Mouse (Mus musculus) adipocyte (in vitro differentiated cells): ENCODE results near the gene Veph1.

Source experiments
- DNase-seq: peaks from one replicate; pipeline ENCODE4 v3.0.0-alpha.2; 2016; ENCODE audit warnings: low spot score

Veph1 gene

GRCm38 (mm10) chr3:66101074-66101473 lies 195.6 kb downstream of the Veph1 start:
- no peak for DNase-seq

DNA sequence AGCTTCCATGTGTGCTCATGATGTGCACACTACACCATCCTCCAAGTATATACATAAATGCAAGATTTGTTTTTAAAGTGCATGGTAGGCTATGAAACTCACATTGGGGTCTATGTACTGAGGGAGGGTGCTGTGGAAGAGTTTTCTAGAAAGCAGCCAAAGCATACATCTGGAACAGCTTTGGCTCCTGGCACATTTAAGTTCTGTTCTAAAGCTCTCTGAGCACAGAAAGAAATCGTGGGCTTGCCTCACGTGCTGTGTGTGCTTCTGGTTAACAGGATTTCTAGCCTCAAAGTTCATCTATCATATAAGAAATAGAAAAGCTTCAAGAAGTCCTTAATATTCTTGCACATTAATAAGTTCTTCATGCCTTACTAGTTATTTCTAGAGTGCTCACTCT lies 204.9 kb downstream of the Veph1 start:
- no peak for DNase-seq

DNA sequence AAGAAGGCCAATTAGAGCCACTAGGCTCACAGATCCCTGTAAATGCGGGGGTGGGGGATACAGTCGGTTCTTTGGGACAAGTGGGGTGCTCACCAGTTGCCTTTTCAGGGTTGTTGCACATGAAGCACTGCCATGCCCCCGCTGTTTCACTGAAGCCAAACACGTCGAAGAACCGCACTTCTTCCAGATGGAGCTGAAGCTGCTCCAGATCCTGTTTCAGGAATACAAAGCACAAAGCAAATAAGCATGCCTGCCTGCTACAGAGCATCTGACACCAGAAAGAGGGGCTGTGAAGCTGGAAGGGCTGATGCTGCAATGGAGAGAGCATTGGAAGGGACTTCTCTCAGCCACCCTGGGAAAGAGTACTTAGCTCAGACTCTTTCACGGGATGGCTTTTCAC lies 209.0 kb downstream of the Veph1 start:
- no peak for DNase-seq

GRCm38 (mm10) chr3:66083856-66084255 lies 212.8 kb downstream of the Veph1 start:
- no peak for DNase-seq

DNA sequence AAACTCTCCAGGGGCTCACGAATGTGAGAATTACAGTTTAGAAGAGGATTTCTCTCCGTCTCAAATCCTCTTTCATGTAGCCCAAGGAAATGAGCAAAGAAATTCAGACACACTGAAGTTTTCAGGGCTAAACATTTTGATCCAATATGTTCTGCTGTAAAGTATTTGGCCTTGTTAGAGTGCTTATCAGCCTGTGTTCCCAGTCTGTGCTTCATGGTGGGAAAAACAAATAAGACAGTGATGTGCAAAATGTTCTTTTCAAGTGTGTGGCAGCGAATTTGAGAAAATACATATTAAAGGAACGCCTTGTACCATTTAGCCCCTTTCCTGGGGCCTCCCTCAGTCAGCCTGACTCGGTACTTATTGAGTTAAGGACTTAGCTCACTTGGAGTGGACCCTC lies 213.2 kb downstream of the Veph1 start:
- DNase-seq = no peak

DNA sequence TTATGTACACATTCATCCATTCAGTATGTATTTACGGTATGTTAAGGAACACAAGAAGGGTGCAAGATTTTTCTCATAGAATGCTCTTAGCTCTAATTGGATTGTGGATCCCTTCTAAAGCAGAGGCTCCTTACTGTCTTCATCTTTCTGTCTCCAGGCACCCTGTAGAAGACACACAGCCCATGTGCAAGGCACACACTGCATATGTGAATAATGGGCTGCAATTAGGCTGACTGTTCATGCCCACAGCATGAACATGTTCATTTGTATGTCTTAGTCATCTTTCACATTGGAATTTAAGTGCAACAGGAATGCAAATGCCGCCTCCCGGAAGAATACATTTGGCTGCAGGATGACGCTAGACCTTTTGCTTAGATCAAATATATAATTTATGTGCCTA lies 213.7 kb downstream of the Veph1 start:
- no peak for DNase-seq

- DNase-seq = peak; percentile 34
Observed at GRCm38 (mm10) chr3:66081363-66081736, 215.3 kb downstream of the Veph1 start.

DNA sequence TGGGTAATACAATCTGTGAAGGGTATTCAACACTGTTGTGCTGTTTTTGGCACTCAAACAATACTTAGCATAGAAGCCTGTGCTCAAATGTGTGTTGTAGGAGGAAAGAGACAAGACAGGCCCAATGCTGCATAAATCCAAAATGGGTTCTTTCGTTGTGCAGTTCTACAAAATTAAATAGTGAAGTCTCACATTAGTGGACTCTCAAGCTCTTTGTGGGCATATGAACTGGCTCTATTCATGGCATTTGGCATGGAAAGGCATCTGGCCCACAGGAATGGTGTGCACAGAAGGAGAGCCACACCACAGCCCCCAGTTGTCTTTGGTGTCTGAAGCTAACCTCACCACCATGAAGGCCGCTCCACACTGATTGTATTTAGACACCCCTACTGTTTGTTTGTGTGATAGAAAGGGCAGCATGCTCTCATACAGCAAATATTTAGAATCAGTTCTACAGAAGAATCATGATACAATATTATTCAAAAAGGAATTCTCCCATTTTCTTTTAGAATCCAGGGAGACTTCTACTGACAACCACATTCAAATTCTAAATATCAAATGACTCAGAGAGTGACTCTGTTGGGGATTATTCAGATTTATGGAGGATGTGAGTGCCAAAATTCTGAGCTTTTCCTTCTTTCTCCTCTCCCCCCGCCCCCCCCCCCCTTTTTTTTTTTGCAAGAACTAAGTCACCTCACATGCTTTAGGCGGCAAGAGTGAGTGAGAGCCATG lies 215.8 kb downstream of the Veph1 start:
- no peak for DNase-seq

GRCm38 (mm10) chr3:66079886-66080285 lies 216.8 kb downstream of the Veph1 start:
- DNase-seq = peak; percentile 33

DNA sequence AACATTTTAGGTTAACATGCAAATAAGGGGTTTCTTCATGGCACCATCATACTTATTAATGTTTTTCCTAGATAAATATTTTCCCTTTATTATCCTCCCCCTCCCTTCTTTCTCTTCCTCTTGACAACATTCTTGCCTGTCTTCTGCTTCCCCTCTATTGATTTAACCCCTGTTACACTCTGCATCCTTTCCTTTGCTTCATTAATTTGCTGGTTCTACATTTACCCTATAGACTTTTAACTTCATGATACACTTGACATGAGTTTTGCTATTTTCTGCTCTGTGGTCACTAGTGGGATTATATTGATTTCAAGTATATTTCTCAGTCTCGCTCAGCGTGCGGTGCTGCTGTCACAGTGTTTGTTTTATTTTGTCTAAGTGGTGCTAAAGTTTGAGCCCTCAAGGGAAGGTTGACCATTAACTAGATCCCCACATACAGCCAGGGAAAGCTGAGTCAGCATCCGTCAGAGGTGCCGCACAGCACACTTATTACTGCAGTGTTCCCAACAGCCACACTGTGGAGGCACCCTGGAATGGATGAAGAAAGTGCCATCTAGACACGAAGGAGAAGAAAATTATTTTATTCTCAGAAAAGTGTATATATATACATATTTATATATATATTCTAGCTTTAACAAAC lies 217.6 kb downstream of the Veph1 start:
- no peak for DNase-seq

GRCm38 (mm10) chr3:66078026-66078721 lies 218.5 kb downstream of the Veph1 start:
- no peak for DNase-seq

- DNase-seq = no peak
Observed at GRCm38 (mm10) chr3:66070274-66070673, 226.4 kb downstream of the Veph1 start.

DNA sequence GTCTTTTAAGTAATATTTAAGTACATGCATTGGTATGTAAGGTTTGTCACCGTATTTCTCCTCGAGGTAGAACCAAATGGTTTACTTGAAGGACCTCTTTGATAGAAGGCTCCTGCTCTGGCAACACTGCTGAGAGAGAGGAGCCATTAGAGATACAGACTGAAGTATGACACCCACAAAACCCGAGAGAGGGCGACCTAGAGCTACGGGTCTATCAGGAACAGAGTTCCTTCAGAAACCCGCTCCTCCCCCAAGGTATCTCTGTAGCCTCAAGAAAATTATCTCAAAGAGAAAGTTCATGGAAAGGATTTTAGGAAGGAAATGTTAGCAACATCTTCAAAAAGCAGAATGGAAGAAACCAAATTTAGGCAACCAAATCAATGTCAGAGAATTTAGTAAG lies 232.8 kb downstream of the Veph1 start:
- DNase-seq = peak; percentile 58

DNA sequence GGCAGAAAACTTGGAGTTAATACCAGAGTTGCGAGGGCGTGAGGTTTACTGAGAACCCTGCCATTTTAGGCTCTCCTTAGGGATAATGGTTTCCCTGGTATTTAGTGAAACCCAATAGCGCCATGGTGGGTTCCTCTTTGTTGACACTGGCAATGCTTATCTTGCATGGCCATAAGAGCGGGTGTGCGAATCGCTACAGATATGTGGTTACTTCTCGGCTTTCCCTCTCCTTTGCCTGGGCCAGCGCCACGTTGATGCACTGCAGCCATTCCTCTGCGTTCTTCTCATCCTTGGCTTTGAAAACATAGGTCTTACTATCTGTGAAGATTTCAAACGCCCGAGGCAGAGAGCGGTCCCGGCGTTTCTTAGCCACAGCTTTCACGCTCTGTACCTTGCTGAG lies 239.7 kb downstream of the Veph1 start:
- DNase-seq = no peak

GRCm38 (mm10) chr3:66055652-66056051 lies 241.0 kb downstream of the Veph1 start:
- no peak for DNase-seq

DNA sequence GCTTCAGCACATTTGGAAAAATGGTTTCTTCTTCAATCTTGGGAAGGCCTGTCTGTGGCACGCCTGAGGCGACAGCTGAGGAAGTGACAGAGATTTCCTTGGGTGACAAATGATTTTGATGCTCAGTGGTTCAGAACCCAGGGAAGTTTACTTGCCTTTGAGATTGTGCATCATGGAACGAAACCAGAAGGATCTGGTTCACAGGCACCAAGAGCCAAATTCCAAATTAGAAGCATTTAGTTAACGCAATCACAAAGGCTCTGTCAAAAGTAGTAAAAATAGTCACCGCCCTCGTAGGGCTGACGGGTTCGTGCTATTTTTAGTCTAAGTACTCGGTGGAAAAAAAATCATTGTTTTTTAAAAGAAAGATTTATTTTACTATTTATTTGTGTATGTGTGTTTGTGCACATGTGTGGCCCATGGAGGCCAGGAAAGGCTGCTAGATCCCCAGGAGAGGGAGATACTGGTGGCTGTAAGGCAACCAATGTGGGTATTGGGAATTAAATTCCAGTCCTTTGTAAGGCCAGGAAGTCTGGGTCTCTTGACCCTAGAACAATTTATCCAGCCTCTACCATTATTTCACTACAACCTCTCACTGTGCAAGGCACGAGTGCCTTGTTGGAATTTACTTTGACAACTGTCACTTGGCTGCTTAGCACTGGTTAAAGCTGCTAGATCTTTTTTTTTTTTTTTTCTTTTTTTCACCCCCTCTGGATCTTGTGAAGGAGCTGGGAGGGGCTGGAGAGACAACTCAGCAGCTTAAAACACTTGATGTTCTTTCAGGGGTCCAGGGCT lies 246.3 kb downstream of the Veph1 start:
- peak; percentile 55 for DNase-seq

- DNase-seq = no peak
Observed at GRCm38 (mm10) chr3:66040857-66041494, 255.7 kb downstream of the Veph1 start.

DNA sequence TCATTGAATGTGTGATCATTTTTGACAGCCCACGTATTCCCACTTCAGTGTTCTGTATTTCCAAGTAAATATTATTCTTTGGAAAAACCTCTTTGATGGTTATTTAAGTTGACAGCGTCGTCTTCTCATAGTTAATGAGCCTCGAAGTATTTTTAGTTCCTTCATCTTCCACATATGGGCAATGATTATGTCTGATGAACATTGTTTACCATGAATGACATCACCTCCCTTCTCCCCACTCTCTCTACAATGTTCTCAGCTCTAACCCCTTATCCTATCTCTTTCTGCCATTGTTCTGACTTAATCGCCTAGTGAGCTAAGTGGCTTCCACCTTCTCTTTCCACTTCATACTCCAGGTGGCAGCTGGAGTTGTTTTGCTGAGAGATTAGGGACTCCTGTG lies 261.4 kb downstream of the Veph1 start:
- DNase-seq = no peak

DNA sequence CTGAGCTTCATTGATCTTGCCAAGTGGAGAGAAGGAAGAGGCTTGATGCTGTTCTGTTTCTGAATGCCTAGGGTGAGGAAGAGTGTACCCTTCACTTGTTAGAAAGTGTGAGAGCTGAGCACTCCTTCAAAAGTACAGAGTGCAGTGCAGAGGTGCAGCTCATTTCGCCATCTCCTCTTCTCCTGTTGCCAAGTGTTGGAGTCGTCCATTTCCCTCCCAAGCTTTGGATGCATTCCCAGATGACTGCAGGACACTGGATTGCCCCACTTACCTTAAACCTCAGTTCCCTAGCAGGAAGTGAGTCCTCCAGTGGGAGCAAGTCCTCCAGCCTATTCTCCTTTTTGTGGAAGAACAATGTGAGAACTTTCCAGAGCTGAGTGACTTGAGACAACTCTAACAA lies 263.3 kb downstream of the Veph1 start:
- peak; percentile 96 for DNase-seq

- no peak for DNase-seq
Observed at GRCm38 (mm10) chr3:66025454-66025853, 271.2 kb downstream of the Veph1 start.

GRCm38 (mm10) chr3:66024220-66024792 lies 272.3 kb downstream of the Veph1 start:
- DNase-seq = peak; percentile 27

DNA sequence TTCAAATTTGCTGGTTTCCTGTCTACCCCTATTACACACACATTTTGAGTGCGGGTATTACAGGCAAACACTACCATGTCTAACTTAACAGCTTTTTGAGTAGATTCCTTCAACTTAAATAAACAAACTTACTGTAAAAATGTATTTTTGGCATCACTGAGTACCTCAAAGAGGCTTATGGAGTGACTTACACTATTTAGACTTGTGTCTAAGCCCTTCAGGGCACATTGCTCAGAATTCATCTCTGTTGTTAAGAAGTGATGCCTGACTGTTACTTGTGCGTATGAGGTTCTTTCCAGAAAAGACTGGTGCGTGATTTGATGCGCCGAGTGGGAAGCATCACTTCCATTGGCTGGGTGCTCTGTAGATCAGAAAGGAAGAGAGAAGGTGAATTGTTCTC lies 277.5 kb downstream of the Veph1 start:
- no peak for DNase-seq
